Mouse (Mus musculus) small intestine, adult 2 months (tissue): ENCODE measurements at regions not wholly inside any gene's neighbourhood (a gene's known extent, or its start where the extent isn't known, plus 50 kb on each side); places are given as distances from the start of the nearest gene placed in this dataset.

Source experiments
- H3K27ac ChIP-seq: fragments of 200-500 bp; 2 replicates; pipeline ENCODE4 v1.5.1; 2012; ENCODE audit warnings: low read depth, low read length, control low read depth, inconsistent platforms; ENCODE audit not compliant: insufficient read depth
- H3K27me3 ChIP-seq: fragments of 200-500 bp; 2 replicates; pipeline ENCODE4 v1.6.1; 2012; ENCODE audit warnings: mild to moderate bottlenecking, moderate library complexity, low read length, inconsistent platforms; ENCODE audit not compliant: control insufficient read depth, insufficient read depth
- H3K36me3 ChIP-seq: fragments of 200-500 bp; 2 replicates; pipeline ENCODE4 v1.6.1; 2012; ENCODE audit warnings: mild to moderate bottlenecking, low read length, control low read depth, inconsistent platforms; ENCODE audit not compliant: control insufficient read depth, insufficient read depth
- H3K4me1 ChIP-seq: fragments of 200-500 bp; 2 replicates; pipeline ENCODE4 v1.6.1; 2012; ENCODE audit warnings: low read length, inconsistent platforms, mixed read lengths; ENCODE audit not compliant: control insufficient read depth, insufficient read depth, insufficient read length
- H3K4me3 ChIP-seq: fragments of 200-500 bp; 2 replicates; pipeline ENCODE4 v1.5.1; 2012; ENCODE audit warnings: low read depth, mild to moderate bottlenecking, control low read depth, inconsistent platforms, low read length, moderate library complexity
- CTCF ChIP-seq: fragments of 200-500 bp; IDR thresholded peaks from 2 replicates; pipeline ENCODE4 v1.5.1; 2012; ENCODE audit warnings: low read depth, mild to moderate bottlenecking, control low read depth, inconsistent platforms, low read length, moderate library complexity, mixed read lengths; ENCODE audit not compliant: insufficient replicate concordance, insufficient read length; ENCODE audit errors: extremely low read depth
- POLR2A ChIP-seq: fragments of 200-500 bp; IDR thresholded peaks from 2 replicates; pipeline ENCODE4 v1.6.1; 2012; ENCODE audit warnings: low read depth, mild to moderate bottlenecking, control low read depth, inconsistent platforms, low read length, moderate library complexity
- WGBS: fragments of 180-500 bp; shearing (Covaris S2); methylation state at CpG from one replicate; pipeline ENCODE4 v1.1.7; 2018; 5-methylcytosine and 5-hydroxymethylcytosine counted together

- Histone ChIP-seq H3K27me3 (no peaks in the 10 kb centered on the region), H3K4me3 (no peak overlapping the region), H3K4me1 (no peaks in the 10 kb centered on the region), H3K27ac (no peak overlapping the region), H3K36me3 (no peaks in the 10 kb centered on the region)
- WGBS, result 94% methylated on average over 5 of the region's 5 CpGs
- TF ChIP-seq POLR2A (no peak), CTCF (no peak)
Measured at GRCm38 (mm10) chr13:102251709-102252108, 441.6 kb upstream of the Cd180 start.

- no peak overlapping the region for H3K27ac ChIP-seq
- no peak overlapping the region for H3K4me3 ChIP-seq
- TF ChIP-seq CTCF (no peak), POLR2A (no peak)
- H3K27me3 ChIP-seq, result no peaks in the 10 kb centered on the region
- no peaks in the 10 kb centered on the region for H3K4me1 ChIP-seq
- 52% methylated on average over 7 of the region's 7 CpGs for WGBS
- no peaks in the 10 kb centered on the region for H3K36me3 ChIP-seq
Measured at GRCm38 (mm10) chr13:102255401-102256371, 437.7 kb upstream of the Cd180 start.

- 95% methylated on average over 8 of the region's 8 CpGs for WGBS
Measured at GRCm38 (mm10) chr13:102258207-102258606, 435.2 kb upstream of the Cd180 start.

GRCm38 (mm10) chr13:102273818-102274217 lies 419.5 kb upstream of the Cd180 start:
- WGBS, result 91% methylated on average over 3 of the region's 3 CpGs
- TF ChIP-seq CTCF (no peak), POLR2A (no peak)

More at GRCm38 (mm10) chr13:102258207-102258606, 435.2 kb upstream of the Cd180 start:
- no peaks in the 10 kb centered on the region for H3K4me1 ChIP-seq
- H3K4me3 ChIP-seq, result no peak overlapping the region
- no peak for TF ChIP-seq POLR2A
- no peak for TF ChIP-seq CTCF
- no peaks in the 10 kb centered on the region for H3K27me3 ChIP-seq
- no peaks in the 10 kb centered on the region for H3K36me3 ChIP-seq
- H3K27ac ChIP-seq, result no peak overlapping the region

GRCm38 (mm10) chr13:102275296-102275695 lies 418.1 kb upstream of the Cd180 start:
- no peaks in the 10 kb centered on the region for H3K27me3 ChIP-seq
- 83% methylated on average over 2 of the region's 2 CpGs for WGBS
- TF ChIP-seq CTCF (no peak), POLR2A (no peak)
- no peak overlapping the region for H3K4me3 ChIP-seq
- no peak overlapping the region for H3K27ac ChIP-seq
- H3K36me3 ChIP-seq, result no peaks in the 10 kb centered on the region
- no peaks in the 10 kb centered on the region for H3K4me1 ChIP-seq

More at GRCm38 (mm10) chr13:102273818-102274217, 419.5 kb upstream of the Cd180 start:
- no peak overlapping the region for H3K4me3 ChIP-seq
- no peaks in the 10 kb centered on the region for H3K27me3 ChIP-seq
- no peak overlapping the region for H3K27ac ChIP-seq
- H3K4me1 ChIP-seq, result no peaks in the 10 kb centered on the region
- H3K36me3 ChIP-seq, result no peaks in the 10 kb centered on the region

- no peaks in the 10 kb centered on the region for H3K36me3 ChIP-seq
- no peaks in the 10 kb centered on the region for H3K27me3 ChIP-seq
- no peaks in the 10 kb centered on the region for H3K4me1 ChIP-seq
- H3K27ac ChIP-seq, result no peak overlapping the region
- TF ChIP-seq POLR2A (no peak), CTCF (no peak)
- H3K4me3 ChIP-seq, result no peak overlapping the region
Measured at GRCm38 (mm10) chr13:102276885-102277284, 416.5 kb upstream of the Cd180 start.

- no peaks in the 10 kb centered on the region for H3K27me3 ChIP-seq
- H3K27ac ChIP-seq, result no peak overlapping the region
- H3K36me3 ChIP-seq, result no peaks in the 10 kb centered on the region
- H3K4me3 ChIP-seq, result no peak overlapping the region
- 96% methylated on average over 3 of the region's 3 CpGs for WGBS
- no peak for TF ChIP-seq CTCF
- no peak for TF ChIP-seq POLR2A
- no peaks in the 10 kb centered on the region for H3K4me1 ChIP-seq
Measured at GRCm38 (mm10) chr13:102280198-102280597, 413.2 kb upstream of the Cd180 start.
